Comparison of ENCODE assay signal across 23 mouse cellular contexts in genomic region chr9:69349537-69349936, GRCm38 (mm10). TPM values are rescaled to one million over a fixed set of nuclear protein-coding genes. Genes with fewer than 3 reads are reported as not detected.
DNase-seq lines count a peak whose midpoint lies in the region; TF ChIP-seq lines count a peak whose summit lies in the region.
"Had no signal": no experiment of that assay in that cellular context is flagged by ENCODE, and none has a peak within 500 bp of the region (broad histone marks: within the 10 kb centered on the region; RNA-seq: fewer than 3 reads in every experiment).

No protein-coding gene starts in this region.

- no peaks in the 10 kb centered on the region for H3K79me2 ChIP-seq in CH12.LX (replicated peaks; ENCODE audit: control insufficient read depth, extremely low read depth, insufficient read depth, poor library complexity, severe bottlenecking)

- no peak overlapping the region for H3K9ac ChIP-seq in CH12.LX (ENCODE audit: insufficient read depth, low read depth)
- H3K9ac ChIP-seq: embryonic facial prominence, embryonic 13.5 days; embryonic facial prominence, embryonic 15.5 days; forebrain, embryonic 12.5 days had no signal

- peak; percentile 39 for DNase-seq in CD4-positive, CD25-positive, alpha-beta regulatory T cell, adult 2 months (ENCODE audit: low read depth, low spot score)
- DNase-seq in CH12.LX (ENCODE audit: extremely low read depth) (peak; percentile 48), liver (no peak)
- DNase-seq in induced T-regulatory cell, adult 2 months (ENCODE audit: low read depth), result peak; percentile 56
- DNase-seq in lung, adult 2 months, result no peak
- DNase-seq in frontal cortex, adult 2 months (ENCODE audit: extremely low spot score in 1 of 2, low spot score in 1 of 2), result no peak
- no peak for DNase-seq in Muller cell, postnatal 12 days (ENCODE audit: inconsistent ontology term)
- DNase-seq: adrenal gland, adult 2 months; adrenal gland, postnatal 10 days; adrenal gland, postnatal 25 days; cerebellum, adult 11 months; cerebellum, adult 18-20 months; cerebellum, adult 8-10 months; cerebellum, adult 9-11 months; cerebellum, postnatal 14 days; cerebellum, postnatal 36 days; embryo, embryonic 11 days had no signal

- dilution Hi-C loops in CH12.LX (cut with MboI; ENCODE audit: extremely low pct_ligation_motif_present, extremely low pct_unique_long_range_greater_than_20kb, low sequenced_read_pairs), result no loop called here

- H3K9me3 ChIP-seq in CH12.LX (replicated peaks; ENCODE audit: low read length), result no peaks in the 10 kb centered on the region
- H3K9me3 ChIP-seq: embryonic facial prominence, embryonic 13.5 days; embryonic facial prominence, embryonic 15.5 days; forebrain, embryonic 10.5 days; forebrain, embryonic 12.5 days had no signal

- peaks cover 12 to 49% of the 10 kb centered on the region in 2 experiments for H3K4me1 ChIP-seq in CH12.LX (ENCODE audit: control insufficient read depth in 1 of 2, insufficient read depth in 2 of 2)
- no peaks in the 10 kb centered on the region for H3K4me1 ChIP-seq in lung, adult 2 months (ENCODE audit: control insufficient read depth, insufficient read depth, low read length)
- H3K4me1 ChIP-seq: embryonic facial prominence, embryonic 15.5 days had no signal

- TF ChIP-seq RAD21 in CH12.LX (IDR thresholded peaks at IDR 0.05; ENCODE audit: low read depth, low read length), result no peak

- in situ Hi-C loops in CH12.LX (cut with MboI; ENCODE audit: low pct_ligation_motif_present, low pct_unique_long_range_greater_than_20kb, low sequenced_read_pairs), result no loop called here

- H3K4me2 ChIP-seq in CH12.LX (ENCODE audit: insufficient read depth, low read depth, poor library complexity, severe bottlenecking), result no peak overlapping the region
- H3K4me2 ChIP-seq: embryonic facial prominence, embryonic 13.5 days; embryonic facial prominence, embryonic 15.5 days; forebrain, embryonic 12.5 days had no signal

- no peak for TF ChIP-seq EP300 in CH12.LX (IDR thresholded peaks at IDR 0.05; ENCODE audit: low read length)

- no peak overlapping the region for H3K27ac ChIP-seq in CH12.LX (ENCODE audit: insufficient read depth, low read depth)
- H3K27ac ChIP-seq: embryonic facial prominence, embryonic 13.5 days; embryonic facial prominence, embryonic 15.5 days; forebrain, embryonic 10.5 days; forebrain, embryonic 12.5 days had no signal

- H3K4me3 ChIP-seq in CH12.LX (replicated peaks in 1 of 3; ENCODE audit: low read depth in 2 of 3, low read length in 2 of 3, poor library complexity in 1 of 3), result no peak overlapping the region
- no peak overlapping the region for H3K4me3 ChIP-seq in lung, adult 2 months (replicated peaks; ENCODE audit: extremely low read depth, low read depth, low read length)
- H3K4me3 ChIP-seq: embryonic facial prominence, embryonic 13.5 days; embryonic facial prominence, embryonic 15.5 days; erythroblast, embryonic 14.5 days; forebrain, embryonic 10.5 days; forebrain, embryonic 12.5 days had no signal

- TF ChIP-seq CTCF in CH12.LX (conservative IDR thresholded peaks at IDR 0.05 in 1 of 2, IDR thresholded peaks at IDR 0.05 in 1 of 2; ENCODE audit: low read depth in 2 of 2, low read length in 2 of 2), result no peak
- no peak for TF ChIP-seq CTCF in lung, adult 2 months (IDR thresholded peaks at IDR 0.05; ENCODE audit: insufficient read depth, low read length)

- WGBS in lung, adult 2 months, result 73% methylated on average over 2 of the region's 2 CpGs

- no peaks in the 10 kb centered on the region for H3K36me3 ChIP-seq in CH12.LX (replicated peaks in 1 of 2; ENCODE audit: control insufficient read depth in 1 of 2, insufficient read depth in 1 of 2, low read length in 1 of 2)
- H3K36me3 ChIP-seq: embryonic facial prominence, embryonic 13.5 days; embryonic facial prominence, embryonic 15.5 days; forebrain, embryonic 10.5 days; forebrain, embryonic 12.5 days had no signal

- H3K27me3 ChIP-seq in CH12.LX (replicated peaks), result no peaks in the 10 kb centered on the region
- H3K27me3 ChIP-seq: embryonic facial prominence, embryonic 13.5 days; embryonic facial prominence, embryonic 15.5 days; forebrain, embryonic 12.5 days; Patski had no signal

- no peak for TF ChIP-seq POLR2A in CH12.LX (IDR thresholded peaks at IDR 0.05; ENCODE audit: low read depth, low read length)
- no peak for TF ChIP-seq POLR2A in lung, adult 2 months (IDR thresholded peaks at IDR 0.05; ENCODE audit: borderline replicate concordance, extremely low read depth, low read depth, low read length)

TF ChIP-seq in CH12.LX, 34 proteins besides CTCF, POLR2A, EP300 and RAD21:
- TF ChIP-seq USF1 (IDR thresholded peaks at IDR 0.05; ENCODE audit: low read depth, low read length), result no peak
- TF ChIP-seq POLR2AphosphoS2 (IDR thresholded peaks at IDR 0.05; ENCODE audit: low read depth, low read length), result no peak
- no peak for TF ChIP-seq UBTF (IDR thresholded peaks at IDR 0.05; ENCODE audit: low read depth, low read length)
- no peak for TF ChIP-seq SMC3 (IDR thresholded peaks at IDR 0.05; ENCODE audit: low read depth, low read length)
- TF ChIP-seq CHD2 (IDR thresholded peaks at IDR 0.05; ENCODE audit: low read length), result no peak
- no peak for TF ChIP-seq JUN (IDR thresholded peaks at IDR 0.05; ENCODE audit: insufficient read depth, low read depth, low read length)
- TF ChIP-seq ZNF384 (IDR thresholded peaks at IDR 0.05; ENCODE audit: low read depth, low read length), result peak; percentile 80
- no peak for TF ChIP-seq HCFC1 (IDR thresholded peaks at IDR 0.05; ENCODE audit: low read depth, low read length)
- peak; percentile 47; the same call in 1 of the 2 replicates for TF ChIP-seq IRF4 (IDR thresholded peaks at IDR 0.05; ENCODE audit: low read depth, low read length)
- no peak for TF ChIP-seq MXI1 (IDR thresholded peaks at IDR 0.05; ENCODE audit: low read depth, low read length)

RNA-seq across cellular contexts. Expression of gene Ice2, which starts 48.2 kb away (rescaled TPM):
- total RNA-seq in CH12.LX (2012; rRNA removed) (13.3 and 13.6 TPM in 2 replicates), CH12.LX (2014; rRNA removed) (23.1 and 28.2 TPM in 2 replicates)
- polyA plus RNA-seq in CH12.LX (2012; ENCODE audit: insufficient read length, low read depth), result 14.9 and 15.8 TPM in 2 replicates
- polyA plus RNA-seq in lung, adult 2 months (2012; rRNA removed), result 1.8 and 2.9 TPM in 2 replicates
- 7.2 and 8.4 TPM in 2 replicates for polyA plus RNA-seq in frontal cortex, adult 2 months (2012; rRNA removed)

Comparison
In these comparisons a context has a peak if more than half of its experiments do, and no peak if none do; other contexts are left out.
1. DNase-seq: peak in CD4-positive, CD25-positive, alpha-beta regulatory T cell, adult 2 months (single experiment), CH12.LX (single experiment) and induced T-regulatory cell, adult 2 months (single experiment); none in lung, adult 2 months (single experiment), frontal cortex, adult 2 months (0 of 2), Muller cell, postnatal 12 days (single experiment) and liver (single experiment).